Mouse (Mus musculus) liver, embryonic 11.5 days (tissue): ENCODE results near the gene Lman2l. TPM values are rescaled to one million over a fixed set of nuclear protein-coding genes. Genes with fewer than 3 reads are reported as not detected.

Experiments used
- ATAC-seq: fragments of 200-750 bp; cut with Nextera tagmentation; replicated peaks from 2 replicates; pipeline ENCODE4 v1.8.0; 2017; ENCODE audit warnings: moderate number of reproducible peaks, mild to moderate bottlenecking, moderate TSS enrichment, moderate library complexity; ENCODE audit not compliant: low FRiP score
- DNase-seq: peaks from one replicate; pipeline ENCODE4 v3.0.0-alpha.2; 2017; ENCODE audit warnings: low spot score
- H3K27ac ChIP-seq: fragments of 300-500 bp; sonication (generic); 2 replicates; pipeline ENCODE4 v1.5.1; 2014; ENCODE audit warnings: mild to moderate bottlenecking, low read depth, low read length, control low read depth
- H3K27me3 ChIP-seq: fragments of 300-500 bp; sonication (generic); replicated peaks from 2 replicates; pipeline ENCODE4 v1.6.1; 2014; ENCODE audit warnings: low read length, mixed read lengths; ENCODE audit not compliant: control insufficient read depth, insufficient read depth
- H3K36me3 ChIP-seq: fragments of 300-500 bp; sonication (generic); 2 replicates; pipeline ENCODE4 v1.6.1; 2014; ENCODE audit warnings: mild to moderate bottlenecking, low read length, moderate library complexity, mixed read lengths; ENCODE audit not compliant: control insufficient read depth, insufficient read depth
- H3K4me1 ChIP-seq: fragments of 300-500 bp; sonication (generic); replicated peaks from 2 replicates; pipeline ENCODE4 v1.6.1; 2014; ENCODE audit warnings: low read length, mixed read lengths; ENCODE audit not compliant: control insufficient read depth, insufficient read depth
- H3K4me2 ChIP-seq: fragments of 300-500 bp; sonication (generic); 2 replicates; pipeline ENCODE4 v1.6.1; 2014; ENCODE audit warnings: mild to moderate bottlenecking, control low read depth, moderate library complexity
- H3K4me3 ChIP-seq: fragments of 300-500 bp; sonication (generic); 2 replicates; pipeline ENCODE4 v1.5.1; 2014; ENCODE audit warnings: low read depth, low read length, control low read depth
- H3K9ac ChIP-seq: fragments of 300-500 bp; sonication (generic); 2 replicates; pipeline ENCODE4 v1.6.1; 2014; ENCODE audit warnings: low read depth, low read length, control low read depth
- H3K9me3 ChIP-seq: fragments of 300-500 bp; sonication (generic); 2 replicates; pipeline ENCODE4 v1.6.1; 2016; ENCODE audit warnings: low read length, inconsistent platforms, mixed read lengths; ENCODE audit not compliant: control insufficient read depth
- WGBS: fragments of 180-500 bp; shearing (Covaris S2); extraction: QIAGEN DNeasy Blood & Tissue Kit; methylation state at CpG from one replicate; pipeline ENCODE4 v1.1.7; 2014; 5-methylcytosine and 5-hydroxymethylcytosine counted together
- polyA plus RNA-seq: library from polyadenylated mRNA; unstranded; fragments of >200 nt; fragmentation: Nextera tagmentation; extraction: Ambion mirVana; gene quantifications from 2 replicates; pipeline ENCODE4 v1.2.1, GENCODE M21; 2014

The Lman2l gene
- polyA plus RNA-seq, 1 experiment from 2014 or later: 18.1 TPM

- no peak overlapping the region for H3K27ac ChIP-seq
- H3K36me3 ChIP-seq: no peaks in the 10 kb centered on the region
- ATAC-seq (no peak), DNase-seq (no peak)
- peaks cover 6% of the 10 kb centered on the region for H3K4me1 ChIP-seq
- H3K4me3 ChIP-seq: no peak overlapping the region
- H3K9me3 ChIP-seq: no peaks in the 10 kb centered on the region
- no peak overlapping the region for H3K4me2 ChIP-seq
- WGBS: 45% methylated on average over 5 of the region's 5 CpGs
- H3K27me3 ChIP-seq: 0 out of 2 replicates have a peak, but pooled peaks cover 5% of the 10 kb centered on the region
- no peak overlapping the region for H3K9ac ChIP-seq
Measured at GRCm38 (mm10) chr1:36467446-36467845, 22.4 kb upstream of the Lman2l start.

GRCm38 (mm10) chr1:36465641-36466160 lies 20.6 kb upstream of the Lman2l start:
- H3K27me3 ChIP-seq: no peaks in the 10 kb centered on the region
- no peak overlapping the region for H3K9ac ChIP-seq
- no peak for DNase-seq
- H3K9me3 ChIP-seq: no peaks in the 10 kb centered on the region
- WGBS: 67% methylated on average over 4 of the region's 4 CpGs
- H3K4me2 ChIP-seq: no peak overlapping the region
- ATAC-seq: no peak
- no peak overlapping the region for H3K4me3 ChIP-seq
- H3K4me1 ChIP-seq: no peaks in the 10 kb centered on the region
- H3K27ac ChIP-seq: no peak overlapping the region
- no peaks in the 10 kb centered on the region for H3K36me3 ChIP-seq

GRCm38 (mm10) chr1:36461829-36462228 lies 16.8 kb upstream of the Lman2l start:
- H3K27me3 ChIP-seq: no peaks in the 10 kb centered on the region
- no peaks in the 10 kb centered on the region for H3K9me3 ChIP-seq
- no peak overlapping the region for H3K9ac ChIP-seq
- no peak for DNase-seq
- no peak overlapping the region for H3K27ac ChIP-seq
- WGBS: 47% methylated on average over 2 of the region's 2 CpGs
- no peak overlapping the region for H3K4me3 ChIP-seq
- peaks cover 5% of the 10 kb centered on the region; the same call in 1 of the 2 replicates for H3K4me1 ChIP-seq
- ATAC-seq: no peak
- no peaks in the 10 kb centered on the region for H3K36me3 ChIP-seq
- H3K4me2 ChIP-seq: no peak overlapping the region

- ATAC-seq (no peak), DNase-seq (no peak)
- Histone ChIP-seq H3K27me3 (no peaks in the 10 kb centered on the region), H3K36me3 (no peaks in the 10 kb centered on the region), H3K9ac (no peak overlapping the region), H3K27ac (no peak overlapping the region), H3K4me1 (peaks cover 5% of the 10 kb centered on the region; the same call in 1 of the 2 replicates), H3K4me2 (no peak overlapping the region), H3K9me3 (no peaks in the 10 kb centered on the region), H3K4me3 (no peak overlapping the region)
- 37% methylated on average over 5 of the region's 5 CpGs for WGBS
Measured at GRCm38 (mm10) chr1:36458169-36458568, 13.1 kb upstream of the Lman2l start.

GRCm38 (mm10) chr1:36457388-36458014 lies 12.4 kb upstream of the Lman2l start:
- DNase-seq (no peak), ATAC-seq (no peak)
- H3K27me3 ChIP-seq: no peaks in the 10 kb centered on the region
- no peak overlapping the region for H3K4me2 ChIP-seq
- no peak overlapping the region for H3K4me3 ChIP-seq
- 17% methylated on average over 7 of the region's 7 CpGs for WGBS
- H3K27ac ChIP-seq: no peak overlapping the region
- no peak overlapping the region for H3K9ac ChIP-seq
- no peaks in the 10 kb centered on the region for H3K36me3 ChIP-seq
- peaks cover 5% of the 10 kb centered on the region; the same call in 1 of the 2 replicates for H3K4me1 ChIP-seq
- no peaks in the 10 kb centered on the region for H3K9me3 ChIP-seq

- no peaks in the 10 kb centered on the region for H3K27me3 ChIP-seq
- ATAC-seq (no peak), DNase-seq (no peak)
- H3K4me2 ChIP-seq: no peak overlapping the region
- H3K9me3 ChIP-seq: no peaks in the 10 kb centered on the region
- H3K4me1 ChIP-seq: peaks cover 5% of the 10 kb centered on the region; the same call in 1 of the 2 replicates
- 74% methylated on average over 6 of the region's 6 CpGs for WGBS
- H3K4me3 ChIP-seq: no peak overlapping the region
- H3K36me3 ChIP-seq: no peaks in the 10 kb centered on the region
- no peak overlapping the region for H3K27ac ChIP-seq
- H3K9ac ChIP-seq: no peak overlapping the region
Measured at GRCm38 (mm10) chr1:36454055-36454815, 9.2 kb upstream of the Lman2l start.

GRCm38 (mm10) chr1:36446841-36447240 lies 1.8 kb upstream of the Lman2l start:
- H3K4me1 ChIP-seq: 0 out of 2 replicates have a peak, but pooled peaks cover 3% of the 10 kb centered on the region
- H3K36me3 ChIP-seq: no peaks in the 10 kb centered on the region
- no peak overlapping the region for H3K4me2 ChIP-seq
- ATAC-seq: no peak
- no peak for DNase-seq
- no peak overlapping the region for H3K4me3 ChIP-seq
- H3K9me3 ChIP-seq: no peaks in the 10 kb centered on the region
- H3K27me3 ChIP-seq: no peaks in the 10 kb centered on the region
- no peak overlapping the region for H3K27ac ChIP-seq
- H3K9ac ChIP-seq: no peak overlapping the region
- WGBS: 74% methylated on average over 5 of the region's 5 CpGs

- Histone ChIP-seq H3K27me3 (no peaks in the 10 kb centered on the region), H3K4me1 (0 out of 2 replicates have a peak, but pooled peaks cover 3% of the 10 kb centered on the region), H3K4me2 (no peak overlapping the region), H3K27ac (no peak overlapping the region), H3K36me3 (no peaks in the 10 kb centered on the region), H3K4me3 (no peak overlapping the region), H3K9ac (no peak overlapping the region), H3K9me3 (no peaks in the 10 kb centered on the region)
- ATAC-seq (no peak), DNase-seq (no peak)
- WGBS: 45% methylated on average over 5 of the region's 5 CpGs
Measured at GRCm38 (mm10) chr1:36446106-36446824, 1.2 kb upstream of the Lman2l start.
